Mouse (Mus musculus) kidney, adult 2 months (tissue): ENCODE measurements around the gene Cdh1. TPM values are rescaled to one million over a fixed set of nuclear protein-coding genes. Genes with fewer than 3 reads are reported as not detected.

Experiments used
- DNase-seq: peaks from one replicate; pipeline ENCODE4 v3.0.0; 2021
- H3K27ac ChIP-seq: fragments of 200-500 bp; 2 replicates; pipeline ENCODE4 v1.5.1; 2012; ENCODE audit warnings: low read depth, low read length, control low read depth, inconsistent platforms; ENCODE audit not compliant: insufficient read depth
- H3K27me3 ChIP-seq: fragments of 200-500 bp; replicated peaks from 2 replicates; pipeline ENCODE4 v1.6.1; 2012; ENCODE audit warnings: mild to moderate bottlenecking, moderate library complexity, low read length, inconsistent platforms; ENCODE audit not compliant: control insufficient read depth, insufficient read depth
- H3K36me3 ChIP-seq: fragments of 200-500 bp; 2 replicates; pipeline ENCODE4 v1.6.1; 2012; ENCODE audit warnings: mild to moderate bottlenecking, moderate library complexity, low read length, inconsistent platforms; ENCODE audit not compliant: control insufficient read depth, insufficient read depth
- H3K4me1 ChIP-seq: fragments of 200-500 bp; 2 replicates; pipeline ENCODE4 v1.6.1; 2011; ENCODE audit warnings: low read length; ENCODE audit not compliant: control insufficient read depth, insufficient read depth
- H3K4me3 ChIP-seq: fragments of 200-500 bp; 2 replicates; pipeline ENCODE4 v1.5.1; 2011; ENCODE audit warnings: mild to moderate bottlenecking, low read depth, low read length, control low read depth; ENCODE audit not compliant: insufficient read depth
- CTCF ChIP-seq: fragments of 200-500 bp; conservative IDR thresholded peaks from 2 replicates; pipeline ENCODE4 v1.5.1; 2011; ENCODE audit warnings: low read depth, mild to moderate bottlenecking, control low read depth, low read length, moderate library complexity, mixed read lengths; ENCODE audit not compliant: insufficient read depth, insufficient read length
- POLR2A ChIP-seq: fragments of 200-500 bp; IDR thresholded peaks from one replicate; pipeline ENCODE4 v1.6.1; 2011; ENCODE audit warnings: low read depth, low read length, control low read depth
- WGBS: fragments of 180-500 bp; shearing (Covaris S2); methylation state at CpG from one replicate; pipeline ENCODE4 v1.1.7; 2018; 5-methylcytosine and 5-hydroxymethylcytosine counted together
- polyA plus RNA-seq: library from polyadenylated mRNA; depleted of rRNA; stranded (reverse); fragments of >200 nt; gene quantifications from 2 replicates; pipeline ENCODE4 v1.2.3, GENCODE M21; 2012; rRNA removed

The Cdh1 gene
- polyA plus RNA-seq, 1 experiment: 68.7 TPM

- no peak for DNase-seq
- WGBS: 94% methylated on average over 2 of the region's 2 CpGs
- TF ChIP-seq POLR2A: no peak
- TF ChIP-seq CTCF: no peak
- H3K27me3 ChIP-seq: no peaks in the 10 kb centered on the region
- no peak overlapping the region for H3K4me3 ChIP-seq
- H3K27ac ChIP-seq: no peak overlapping the region
- H3K4me1 ChIP-seq: 0 out of 2 replicates have a peak, but pooled peaks cover 2% of the 10 kb centered on the region
- H3K36me3 ChIP-seq: no peaks in the 10 kb centered on the region
Measured at GRCm38 (mm10) chr8:106710002-106710401, 106.9 kb downstream of the Cdh1 start.

DNA sequence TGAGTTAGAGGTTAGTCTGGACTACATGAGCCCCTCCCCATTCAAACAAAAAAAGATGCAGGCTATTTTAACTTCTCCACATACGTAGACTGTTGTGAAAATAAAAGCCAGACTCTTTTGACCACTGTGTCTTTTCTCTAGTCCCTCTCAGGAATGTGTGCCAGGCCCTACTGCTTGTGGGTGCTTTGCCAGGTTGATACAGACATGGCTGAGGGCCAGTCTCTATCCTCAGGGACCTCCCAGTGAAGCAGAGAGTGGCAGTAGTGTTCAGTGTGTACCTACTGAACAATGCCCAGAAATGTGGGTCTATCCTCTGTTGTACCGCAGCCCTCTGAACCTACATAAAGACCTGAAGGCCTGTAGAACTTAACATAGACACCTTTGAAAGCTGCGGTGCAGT, 109.3 kb downstream of the Cdh1 start:
- H3K36me3 ChIP-seq: no peaks in the 10 kb centered on the region
- H3K27ac ChIP-seq: no peak overlapping the region
- no peak for DNase-seq
- H3K4me1 ChIP-seq: no peaks in the 10 kb centered on the region
- TF ChIP-seq POLR2A (no peak), CTCF (no peak)
- no peak overlapping the region for H3K4me3 ChIP-seq
- no peaks in the 10 kb centered on the region for H3K27me3 ChIP-seq
- 94% methylated on average over 3 of the region's 3 CpGs for WGBS

- Histone ChIP-seq H3K27ac (no peak overlapping the region), H3K4me1 (peaks cover 3% of the 10 kb centered on the region; the same call in 1 of the 2 replicates), H3K27me3 (no peaks in the 10 kb centered on the region), H3K36me3 (no peaks in the 10 kb centered on the region), H3K4me3 (no peak overlapping the region)
- no peak for TF ChIP-seq CTCF
- no peak for TF ChIP-seq POLR2A
- WGBS: 77% methylated on average over 4 of the region's 4 CpGs
- DNase-seq: no peak
Measured at GRCm38 (mm10) chr8:106714297-106714696, 111.1 kb downstream of the Cdh1 start.

DNA sequence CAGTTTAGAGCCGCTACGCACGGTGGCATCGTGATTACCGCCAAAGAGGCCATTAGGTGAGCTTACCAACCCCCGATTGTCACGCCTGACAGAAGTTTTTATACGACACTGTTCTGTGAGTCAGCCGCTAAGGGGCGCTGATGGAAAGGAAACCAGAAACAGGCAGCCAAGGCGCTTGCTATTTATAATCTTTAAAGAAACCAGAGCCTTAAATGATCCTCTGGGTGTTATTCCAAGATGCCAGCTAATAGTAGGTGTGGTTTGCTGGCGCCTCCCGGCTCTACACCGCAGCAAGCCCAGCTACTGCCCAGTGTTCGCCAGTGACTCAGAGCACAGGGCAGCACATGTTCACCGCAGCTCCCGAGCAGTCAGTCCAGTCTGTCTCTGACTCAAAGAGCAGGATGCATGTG, 114.9 kb downstream of the Cdh1 start:
- 3% methylated on average over 17 of the region's 17 CpGs for WGBS
- H3K4me3 ChIP-seq: peak overlapping the region; percentile 12; the same call in 1 of the 2 replicates
- H3K27me3 ChIP-seq: no peaks in the 10 kb centered on the region
- DNase-seq: peak; percentile 87
- no peaks in the 10 kb centered on the region for H3K36me3 ChIP-seq
- H3K27ac ChIP-seq: no peak overlapping the region
- TF ChIP-seq POLR2A (no peak), CTCF (peak; percentile 71)
- H3K4me1 ChIP-seq: peaks cover 3% of the 10 kb centered on the region; the same call in 1 of the 2 replicates

Other genes starting within 250 kb of the Cdh1 start
- gene Zfp90, start 188.0 kb upstream of the Cdh1 start, polyA plus RNA-seq: 1.9 TPM in 2 replicates
- gene 6030452D12Rik, start 102.8 kb upstream of the Cdh1 start, polyA plus RNA-seq: not detected in 2 replicates
- gene Cdh3, start 92.5 kb upstream of the Cdh1 start, polyA plus RNA-seq: 5.0 and 5.5 TPM in 2 replicates
- 34.0 and 102 TPM in 2 replicates for gene Gm10073, start 29.9 kb upstream of the Cdh1 start, polyA plus RNA-seq
- gene Tango6, start 79.7 kb downstream of the Cdh1 start, polyA plus RNA-seq: 6.1 TPM in 2 replicates